Comparison of ENCODE assay signal across 9 mouse cellular contexts in the genomic region with DNA sequence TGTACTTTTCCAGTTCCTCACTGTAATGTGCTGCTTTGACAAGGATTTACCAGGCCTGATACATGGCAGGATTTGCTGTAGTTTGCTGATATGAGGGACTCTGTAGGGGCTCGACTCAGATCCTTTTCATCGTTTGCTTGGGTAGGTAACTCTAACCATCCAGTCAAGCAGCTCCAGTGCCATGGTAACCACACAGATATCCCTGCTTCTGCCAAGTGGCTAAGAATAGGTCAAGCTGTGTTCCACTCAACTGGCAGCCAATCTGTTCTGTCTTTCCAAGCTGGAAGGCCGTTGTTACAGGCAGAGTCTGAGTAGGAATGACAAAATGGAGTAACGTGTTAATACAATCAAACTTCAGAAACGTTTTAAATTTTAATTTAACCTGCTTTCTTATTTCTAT.
DNase-seq lines count a peak whose midpoint lies in the region; ATAC-seq and TF ChIP-seq lines count a peak whose summit lies in the region.
"Had no signal": no experiment of that assay in that cellular context is flagged by ENCODE, and none has a peak within 500 bp of the region (broad histone marks: within the 10 kb centered on the region; RNA-seq: fewer than 3 reads in every experiment).

No protein-coding gene starts in this region.

- no peak overlapping the region for H3K4me2 ChIP-seq in forebrain, embryonic 16.5 days (ENCODE audit: low read length)

- H3K9me3 ChIP-seq in forebrain, embryonic 16.5 days (ENCODE audit: control insufficient read depth, low read length): no peaks in the 10 kb centered on the region

- TF ChIP-seq CTCF in Patski (IDR thresholded peaks at IDR 0.05): no peak

- 0 out of 2 replicates have a peak, but pooled peaks cover 2% of the 10 kb centered on the region for H3K4me1 ChIP-seq in forebrain, embryonic 16.5 days (replicated peaks; ENCODE audit: control insufficient read depth, insufficient read depth, low read length)
- H3K4me1 ChIP-seq: megakaryocyte, embryonic 14.5 days had no signal

- ATAC-seq in Patski: peak; percentile 79
- ATAC-seq in forebrain, embryonic 16.5 days: peak; percentile 93

- intact Hi-C loops in gastrocnemius, postnatal 36 days (cut with DNase I): no loop called here

- 39% methylated on average over 5 of the region's 5 CpGs for WGBS in forebrain, embryonic 16.5 days

- in situ Hi-C loops in Patski (cut with MboI; ENCODE audit: low pct_unique_long_range_greater_than_20kb): no loop called here

- no peaks in the 10 kb centered on the region for H3K36me3 ChIP-seq in forebrain, embryonic 16.5 days (ENCODE audit: control insufficient read depth, insufficient read depth)

- peak; percentile 73 for DNase-seq in gastrocnemius, adult 18-20 months (ENCODE audit: low spot score)
- no peak for DNase-seq in gastrocnemius, postnatal 36 days
- no peak for DNase-seq in Patski (ENCODE audit: low read depth, low spot score)
- DNase-seq in layer of hippocampus, postnatal 10 days (ENCODE audit: low spot score in 2 of 2): peak; percentile 15 to 16
- DNase-seq in urinary bladder, postnatal 25 days (ENCODE audit: low spot score): no peak
- no peak for DNase-seq in adrenal gland, adult 8-10 months
- DNase-seq in spleen, adult 18-20 months: no peak

- H3K27ac ChIP-seq in forebrain, embryonic 16.5 days (ENCODE audit: low read length): no peak overlapping the region

- peaks cover 14% of the 10 kb centered on the region for H3K27me3 ChIP-seq in Patski
- H3K27me3 ChIP-seq in forebrain, embryonic 16.5 days (replicated peaks; ENCODE audit: control insufficient read depth, insufficient read depth, low read length): no peaks in the 10 kb centered on the region
- H3K27me3 ChIP-seq: megakaryocyte, embryonic 14.5 days had no signal

- no peak overlapping the region for H3K4me3 ChIP-seq in forebrain, embryonic 16.5 days (replicated peaks; ENCODE audit: low read length)
- H3K4me3 ChIP-seq: megakaryocyte, embryonic 14.5 days had no signal

- H3K9ac ChIP-seq in forebrain, embryonic 16.5 days (replicated peaks; ENCODE audit: low read depth, low read length): no peak overlapping the region

- CTCF ChIA-PET in Patski (lab: Charles Lee): interaction anchor here (1.8 kb wide), 1 partner anchor 9 kb away, joined by 4 read pairs; no protein-coding TSS in a partner anchor

- POLR2A ChIA-PET in Patski (lab: Charles Lee): no interaction called here

Comparison
In these comparisons a context has a peak if more than half of its experiments do, and no peak if none do; other contexts are left out.
1. DNase-seq: peak in gastrocnemius, adult 18-20 months (single experiment) and layer of hippocampus, postnatal 10 days (2 of 2); none in gastrocnemius, postnatal 36 days (0 of 2), Patski (single experiment), urinary bladder, postnatal 25 days (single experiment), adrenal gland, adult 8-10 months (single experiment) and spleen, adult 18-20 months (0 of 2).